In genomic region chr19:5691601-5692000, GRCm38 (mm10) we compare ENCODE assay signal across 8 mouse cellular contexts. TPM values are rescaled to one million over a fixed set of nuclear protein-coding genes. Genes with fewer than 3 reads are reported as not detected.
A peak's percentile ranks its signal among the peaks of the same experiment; 100 is the strongest.
DNase-seq lines count a peak whose midpoint lies in the region; ATAC-seq lines count a peak whose summit lies in the region.

No protein-coding gene starts in this region.

- no peaks in the 10 kb centered on the region for H3K27me3 ChIP-seq in kidney, embryonic 16.5 days (ENCODE audit: insufficient read depth, low read length)
- H3K27me3 ChIP-seq in forebrain, embryonic 14.5 days (replicated peaks; ENCODE audit: control insufficient read depth, insufficient read depth, low read length) = no peaks in the 10 kb centered on the region
- no peaks in the 10 kb centered on the region for H3K27me3 ChIP-seq in liver, embryonic 11.5 days (replicated peaks; ENCODE audit: control insufficient read depth, insufficient read depth, low read length)
- no peaks in the 10 kb centered on the region for H3K27me3 ChIP-seq in neural tube, embryonic 14.5 days (ENCODE audit: control insufficient read depth, insufficient read depth, low read length)

- peak overlapping the region; percentile 81 for H3K27ac ChIP-seq in kidney, embryonic 16.5 days (ENCODE audit: low read length)
- H3K27ac ChIP-seq in forebrain, embryonic 14.5 days (ENCODE audit: low read depth, low read length) = no peak overlapping the region
- H3K27ac ChIP-seq in liver, embryonic 11.5 days (ENCODE audit: low read depth, low read length) = peak overlapping the region; percentile 28; the same call in 1 of the 2 replicates
- H3K27ac ChIP-seq in neural tube, embryonic 14.5 days (ENCODE audit: low read depth, low read length) = peak overlapping the region; percentile 22; the same call in 1 of the 2 replicates

- H3K9ac ChIP-seq in kidney, embryonic 16.5 days (replicated peaks; ENCODE audit: low read length) = peak overlapping the region; percentile 85
- peak overlapping the region; percentile 40 for H3K9ac ChIP-seq in forebrain, embryonic 14.5 days (ENCODE audit: low read length)
- peak overlapping the region; percentile 91 for H3K9ac ChIP-seq in liver, embryonic 11.5 days (ENCODE audit: low read depth, low read length)
- H3K9ac ChIP-seq in neural tube, embryonic 14.5 days (replicated peaks; ENCODE audit: low read depth, low read length) = peak overlapping the region; percentile 21; the same call in 1 of the 2 replicates

- no peak for DNase-seq in kidney, adult 8-10 months
- DNase-seq in forebrain, embryonic 14.5 days (ENCODE audit: low spot score) = no peak
- DNase-seq in liver, embryonic 11.5 days (ENCODE audit: low spot score) = no peak
- no peak for DNase-seq in thymus, postnatal 10 days (ENCODE audit: low spot score in 2 of 2)
- DNase-seq in frontal cortex, postnatal 36 days (ENCODE audit: low spot score in 2 of 2) = no peak
- no peak for DNase-seq in left cerebral cortex, postnatal 25 days (ENCODE audit: low spot score in 2 of 2)

- H3K4me2 ChIP-seq in kidney, embryonic 16.5 days (replicated peaks; ENCODE audit: low read depth, low read length) = peak overlapping the region; percentile 98
- H3K4me2 ChIP-seq in forebrain, embryonic 14.5 days (ENCODE audit: low read length) = peak overlapping the region; percentile 100
- peak overlapping the region; percentile 99 for H3K4me2 ChIP-seq in liver, embryonic 11.5 days
- H3K4me2 ChIP-seq in neural tube, embryonic 14.5 days (ENCODE audit: low read depth, low read length) = peak overlapping the region; percentile 95; the same call in 1 of the 2 replicates

- no peaks in the 10 kb centered on the region for H3K9me3 ChIP-seq in kidney, embryonic 16.5 days (ENCODE audit: low read length)
- no peaks in the 10 kb centered on the region for H3K9me3 ChIP-seq in forebrain, embryonic 14.5 days (replicated peaks; ENCODE audit: control insufficient read depth, low read length)
- no peaks in the 10 kb centered on the region for H3K9me3 ChIP-seq in liver, embryonic 11.5 days (ENCODE audit: control insufficient read depth, low read length)
- H3K9me3 ChIP-seq in neural tube, embryonic 14.5 days (ENCODE audit: control insufficient read depth, low read length) = no peaks in the 10 kb centered on the region

- H3K4me1 ChIP-seq in kidney, embryonic 16.5 days (ENCODE audit: insufficient read depth, low read length) = peaks cover 53% of the 10 kb centered on the region
- H3K4me1 ChIP-seq in forebrain, embryonic 14.5 days (ENCODE audit: control insufficient read depth, insufficient read depth, low read length) = peaks cover 24% of the 10 kb centered on the region
- H3K4me1 ChIP-seq in liver, embryonic 11.5 days (replicated peaks; ENCODE audit: control insufficient read depth, insufficient read depth, low read length) = peaks cover 44% of the 10 kb centered on the region
- H3K4me1 ChIP-seq in neural tube, embryonic 14.5 days (ENCODE audit: control insufficient read depth, insufficient read depth, low read length) = peaks cover 35% of the 10 kb centered on the region

- H3K4me3 ChIP-seq in kidney, embryonic 16.5 days (ENCODE audit: low read length) = peak overlapping the region; percentile 89
- H3K4me3 ChIP-seq in forebrain, embryonic 14.5 days (ENCODE audit: low read depth, low read length) = 0 out of 2 replicates have a peak overlapping the region, but pooled peaks have one; percentile 89
- H3K4me3 ChIP-seq in liver, embryonic 11.5 days (ENCODE audit: low read depth, low read length) = peak overlapping the region; percentile 96
- peak overlapping the region; percentile 86; the same call in 1 of the 2 replicates for H3K4me3 ChIP-seq in neural tube, embryonic 14.5 days (ENCODE audit: low read depth, low read length)

- intact Hi-C loops in left cerebral cortex, postnatal 25 days (cut with DNase I) = no loop called here

- peaks cover 34% of the 10 kb centered on the region for H3K36me3 ChIP-seq in kidney, embryonic 16.5 days (ENCODE audit: insufficient read depth, low read length)
- peaks cover 54% of the 10 kb centered on the region for H3K36me3 ChIP-seq in forebrain, embryonic 14.5 days (ENCODE audit: control insufficient read depth, insufficient read depth, low read length)
- peaks cover 20% of the 10 kb centered on the region for H3K36me3 ChIP-seq in liver, embryonic 11.5 days (ENCODE audit: control insufficient read depth, insufficient read depth, low read length)
- H3K36me3 ChIP-seq in neural tube, embryonic 14.5 days (ENCODE audit: control insufficient read depth, insufficient read depth, low read length) = peaks cover 22% of the 10 kb centered on the region

- no peak for ATAC-seq in kidney, embryonic 16.5 days (ENCODE audit: low FRiP score, low TSS enrichment)
- no peak for ATAC-seq in forebrain, embryonic 14.5 days
- no peak for ATAC-seq in liver, embryonic 11.5 days (replicated peaks; ENCODE audit: low FRiP score)
- ATAC-seq in neural tube, embryonic 14.5 days (ENCODE audit: low read depth) = no peak

- 68% methylated on average over 5 of the region's 5 CpGs for WGBS in kidney, embryonic 16.5 days
- WGBS in forebrain, embryonic 14.5 days = 93% methylated on average over 5 of the region's 5 CpGs
- WGBS in liver, embryonic 11.5 days = 59% methylated on average over 5 of the region's 5 CpGs
- WGBS in neural tube, embryonic 14.5 days = 89% methylated on average over 5 of the region's 5 CpGs

RNA-seq across cellular contexts. Expression of gene Pcnx3, which starts 2.9 kb away (rescaled TPM):
- 27.0 and 28.1 TPM in 2 replicates for polyA plus RNA-seq in kidney, embryonic 16.5 days (2015; fragmentation: Nextera tagmentation; extraction: Ambion mirVana)
- 20.9 and 24.6 TPM in 2 replicates for polyA plus RNA-seq in forebrain, embryonic 14.5 days (2014; fragmentation: Nextera tagmentation; extraction: Ambion mirVana)
- polyA plus RNA-seq in liver, embryonic 11.5 days (2014; fragmentation: Nextera tagmentation; extraction: Ambion mirVana) = 22.5 and 25.0 TPM in 2 replicates
- polyA plus RNA-seq in neural tube, embryonic 14.5 days (2014; fragmentation: Nextera tagmentation; extraction: Ambion mirVana) = 34.4 and 34.5 TPM in 2 replicates
- total RNA-seq in left cerebral cortex, postnatal 25 days (2021) = 10 to 100 TPM; 63.6 to 67.9 TPM

RNA-seq across cellular contexts. Expression of gene Map3k11, which starts 3.1 kb away (rescaled TPM):
- 41.5 and 43.8 TPM in 2 replicates for polyA plus RNA-seq in kidney, embryonic 16.5 days (2015; fragmentation: Nextera tagmentation; extraction: Ambion mirVana)
- polyA plus RNA-seq in forebrain, embryonic 14.5 days (2014; fragmentation: Nextera tagmentation; extraction: Ambion mirVana) = 9.2 and 11.8 TPM in 2 replicates
- polyA plus RNA-seq in liver, embryonic 11.5 days (2014; fragmentation: Nextera tagmentation; extraction: Ambion mirVana) = 27.4 and 28.1 TPM in 2 replicates
- 6.8 and 11.1 TPM in 2 replicates for polyA plus RNA-seq in neural tube, embryonic 14.5 days (2014; fragmentation: Nextera tagmentation; extraction: Ambion mirVana)
- 10 to 100 TPM; 16.1 to 17.2 TPM for total RNA-seq in left cerebral cortex, postnatal 25 days (2021)

RNA-seq across cellular contexts. Expression of gene Kcnk7, which starts 12.6 kb away (rescaled TPM):
- polyA plus RNA-seq in kidney, embryonic 16.5 days (2015; fragmentation: Nextera tagmentation; extraction: Ambion mirVana) = 0.15 and 0.23 TPM in 2 replicates
- polyA plus RNA-seq in forebrain, embryonic 14.5 days (2014; fragmentation: Nextera tagmentation; extraction: Ambion mirVana) = 0.17 TPM in 1 of 2 replicates, not detected in the other
- polyA plus RNA-seq in liver, embryonic 11.5 days (2014; fragmentation: Nextera tagmentation; extraction: Ambion mirVana) = 0.14 TPM in 1 of 2 replicates, not detected in the other
- not detected in 2 replicates for polyA plus RNA-seq in neural tube, embryonic 14.5 days (2014; fragmentation: Nextera tagmentation; extraction: Ambion mirVana)
- total RNA-seq in left cerebral cortex, postnatal 25 days (2021) = not detected

RNA-seq across cellular contexts. Expression of gene Sipa1, which starts 28.1 kb away (rescaled TPM):
- 37.1 and 39.6 TPM in 2 replicates for polyA plus RNA-seq in kidney, embryonic 16.5 days (2015; fragmentation: Nextera tagmentation; extraction: Ambion mirVana)
- 9.2 and 10.2 TPM in 2 replicates for polyA plus RNA-seq in forebrain, embryonic 14.5 days (2014; fragmentation: Nextera tagmentation; extraction: Ambion mirVana)
- 32.3 and 34.8 TPM in 2 replicates for polyA plus RNA-seq in liver, embryonic 11.5 days (2014; fragmentation: Nextera tagmentation; extraction: Ambion mirVana)
- polyA plus RNA-seq in neural tube, embryonic 14.5 days (2014; fragmentation: Nextera tagmentation; extraction: Ambion mirVana) = 7.7 and 12.6 TPM in 2 replicates
- 10 to 100 TPM; 14.5 to 18.7 TPM for total RNA-seq in left cerebral cortex, postnatal 25 days (2021)

RNA-seq across cellular contexts. Expression of gene Ehbp1l1, which starts 34.5 kb away (rescaled TPM):
- polyA plus RNA-seq in kidney, embryonic 16.5 days (2015; fragmentation: Nextera tagmentation; extraction: Ambion mirVana) = 19.5 and 25.0 TPM in 2 replicates
- 7.0 and 10.1 TPM in 2 replicates for polyA plus RNA-seq in forebrain, embryonic 14.5 days (2014; fragmentation: Nextera tagmentation; extraction: Ambion mirVana)
- polyA plus RNA-seq in liver, embryonic 11.5 days (2014; fragmentation: Nextera tagmentation; extraction: Ambion mirVana) = 64.9 and 67.1 TPM in 2 replicates
- 7.8 and 8.9 TPM in 2 replicates for polyA plus RNA-seq in neural tube, embryonic 14.5 days (2014; fragmentation: Nextera tagmentation; extraction: Ambion mirVana)
- 10 to 100 TPM; 24.6 to 27.3 TPM for total RNA-seq in left cerebral cortex, postnatal 25 days (2021)

Comparison
In these comparisons a context has a peak if more than half of its experiments do, and no peak if none do; other contexts are left out.
1. H3K9ac ChIP-seq: peak in every context shown above with its lines; median percentile 91 in liver, embryonic 11.5 days; 85 in kidney, embryonic 16.5 days; 40 in forebrain, embryonic 14.5 days; 21 in neural tube, embryonic 14.5 days.